Mouse (Mus musculus) intestine, embryonic 16.5 days (tissue): ENCODE measurements around the gene Gm21650. TPM values are rescaled to one million over a fixed set of nuclear protein-coding genes. Genes with fewer than 3 reads are reported as not detected.
"Not testable (repeated sequence)": the region's sequence is repeated elsewhere in the genome, so short reads cannot be mapped to it uniquely, and the experiment has no call there.

Source experiments
- ATAC-seq: fragments of 200-750 bp; cut with Nextera tagmentation; 2 replicates; pipeline ENCODE4 v1.8.0; 2017; ENCODE audit warnings: moderate TSS enrichment, moderate library complexity
- H3K27ac ChIP-seq: fragments of 300-500 bp; sonication (generic); 2 replicates; pipeline ENCODE4 v1.5.1; 2014; ENCODE audit warnings: mild to moderate bottlenecking, low read length
- H3K27me3 ChIP-seq: fragments of 300-500 bp; sonication (generic); replicated peaks from 2 replicates; pipeline ENCODE4 v1.6.1; 2014; ENCODE audit warnings: low read length, control low read depth, mixed read lengths; ENCODE audit not compliant: control insufficient read depth, insufficient read depth
- H3K36me3 ChIP-seq: fragments of 300-500 bp; sonication (generic); 2 replicates; pipeline ENCODE4 v1.6.1; 2014; ENCODE audit warnings: low read length, control low read depth; ENCODE audit not compliant: control insufficient read depth, insufficient read depth
- H3K4me1 ChIP-seq: fragments of 300-500 bp; sonication (generic); 2 replicates; pipeline ENCODE4 v1.6.1; 2014; ENCODE audit warnings: low read length, control low read depth, mixed read lengths; ENCODE audit not compliant: control insufficient read depth, insufficient read depth
- H3K4me2 ChIP-seq: fragments of 300-500 bp; sonication (generic); 2 replicates; pipeline ENCODE4 v1.6.1; 2014; ENCODE audit warnings: low read depth, low read length, control low read depth
- H3K4me3 ChIP-seq: fragments of 300-500 bp; sonication (generic); 2 replicates; pipeline ENCODE4 v1.5.1; 2014; ENCODE audit warnings: mild to moderate bottlenecking, low read length
- H3K9ac ChIP-seq: fragments of 300-500 bp; sonication (generic); 2 replicates; pipeline ENCODE4 v1.6.1; 2014; ENCODE audit warnings: low read depth, low read length
- H3K9me3 ChIP-seq: fragments of 300-500 bp; sonication (generic); 2 replicates; pipeline ENCODE4 v1.6.1; 2016; ENCODE audit warnings: low read length, control low read depth; ENCODE audit not compliant: control insufficient read depth
- WGBS: fragments of 180-500 bp; shearing (Covaris S2); extraction: QIAGEN DNeasy Blood & Tissue Kit; methylation state at CpG from one replicate; pipeline ENCODE4 v1.1.7; 2014; 5-methylcytosine and 5-hydroxymethylcytosine counted together
- polyA plus RNA-seq: library from polyadenylated mRNA; unstranded; fragments of >200 nt; fragmentation: Nextera tagmentation; extraction: Ambion mirVana; gene quantifications from 2 replicates; pipeline ENCODE4 v1.2.1, GENCODE M21; 2015

The Gm21650 gene
- polyA plus RNA-seq, result not detected in 2 replicates

GRCm38 (mm10) chrY:77692508-77692907, at the start of gene Gm21650:
Gene Gm21650 (plus strand): TSS chrY:77692808.
- not testable (repeated sequence) for H3K4me3 ChIP-seq, H3K9ac ChIP-seq, H3K27ac ChIP-seq, H3K9me3 ChIP-seq, ATAC-seq, H3K4me1 ChIP-seq, H3K4me2 ChIP-seq, H3K36me3 ChIP-seq, H3K27me3 ChIP-seq
- no CpG with 5 or more reads among the region's 6 CpGs for WGBS
